Mouse (Mus musculus) erythroblast, adult 5-6 weeks (primary cell): ENCODE results near the gene Igfl3. TPM values are rescaled to one million over a fixed set of nuclear protein-coding genes. Genes with fewer than 3 reads are reported as not detected.

ENCODE experiments used
- ATAC-seq: replicated peaks from 2 replicates; pipeline ENCODE4 v1.8.0; 2016; ENCODE audit warnings: moderate number of reproducible peaks, mild to moderate bottlenecking, moderate TSS enrichment, inconsistent platforms; ENCODE audit not compliant: poor library complexity, low FRiP score, severe bottlenecking
- total RNA-seq, 2 experiments: library from RNA; stranded (forward) in 1 of 2; stranded (reverse) in 1 of 2; fragments of 150-400 nt in 1 of 2; fragments of 200-764, 138-1000 nt in 1 of 2; gene quantifications; 2 replicates each; pipeline versions ENCODE4 v1.2.3 to v1.2.4; 2015 to 2017; ENCODE audit warnings: low replicate concordance in 2 of 2

Igfl3 gene
- total RNA-seq (2015; ENCODE audit: low replicate concordance) (not detected in 2 replicates), total RNA-seq (2017; ENCODE audit: low replicate concordance) (not detected in 2 replicates)

GRCm38 (mm10) chr7:18176194-18176593 is at the start of gene Igfl3:
Gene Igfl3 (plus strand): TSS chr7:18176494.
- ATAC-seq, result no peak

DNA sequence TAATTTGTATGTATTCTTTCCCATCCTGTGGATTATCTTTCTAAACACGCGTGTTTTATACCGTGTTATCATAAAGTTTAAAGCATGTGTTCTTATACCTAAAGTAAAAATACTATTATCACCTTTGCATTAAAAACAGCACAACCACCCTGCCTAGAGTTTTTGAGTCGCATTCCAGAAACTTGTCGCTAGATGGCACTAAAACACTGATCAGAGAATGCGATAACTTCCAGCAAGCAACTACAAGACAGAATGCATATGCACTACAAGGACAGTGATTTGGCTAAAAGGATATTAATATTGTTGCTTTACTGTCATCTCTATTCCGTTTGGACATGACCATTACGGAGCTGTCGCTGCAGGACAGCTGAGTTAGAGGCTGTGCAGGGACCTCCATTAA is 34.6 kb downstream of the Igfl3 start:
- ATAC-seq, result no peak

DNA sequence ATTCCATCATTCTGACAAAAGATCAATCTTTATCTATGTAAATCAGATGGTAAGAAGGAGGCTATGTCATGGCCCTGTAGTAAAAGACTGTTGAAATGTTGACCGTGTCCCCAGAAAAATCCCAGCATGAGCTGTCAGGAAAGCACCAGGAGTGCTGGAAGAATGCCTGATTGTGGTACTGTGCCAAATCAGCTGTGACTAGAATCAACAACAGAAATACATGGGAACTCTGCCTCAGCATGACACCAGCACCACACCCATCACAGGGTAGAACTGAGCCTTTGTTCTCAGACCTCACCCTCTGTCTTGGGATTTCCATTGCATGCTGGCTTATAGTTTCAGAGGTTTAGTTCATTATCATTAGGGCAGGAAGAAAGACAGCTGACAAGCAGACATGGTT is 38.4 kb downstream of the Igfl3 start:
- no peak for ATAC-seq

Other genes starting within 250 kb of the Igfl3 start
- not detected in 2 replicates for gene Ceacam11, start 204.4 kb upstream of the Igfl3 start, total RNA-seq (2015; ENCODE audit: low replicate concordance)
- gene Ceacam11, start 204.4 kb upstream of the Igfl3 start, total RNA-seq (2017; ENCODE audit: low replicate concordance), result not detected in 2 replicates
- not detected in 2 replicates for gene Ceacam13, start 166.6 kb upstream of the Igfl3 start, total RNA-seq (2015; ENCODE audit: low replicate concordance)
- gene Ceacam13, start 166.6 kb upstream of the Igfl3 start, total RNA-seq (2017; ENCODE audit: low replicate concordance), result not detected in 2 replicates
- gene Ceacam12, start 110.6 kb upstream of the Igfl3 start, total RNA-seq (2015; ENCODE audit: low replicate concordance), result not detected in 2 replicates
- gene Ceacam12, start 110.6 kb upstream of the Igfl3 start, total RNA-seq (2017; ENCODE audit: low replicate concordance), result not detected in 2 replicates
- not detected in 2 replicates for gene Mill1, start 68.9 kb downstream of the Igfl3 start, total RNA-seq (2015; ENCODE audit: low replicate concordance)
- gene Mill1, start 68.9 kb downstream of the Igfl3 start, total RNA-seq (2017; ENCODE audit: low replicate concordance), result not detected in 2 replicates
- gene Psg18, start 178.5 kb downstream of the Igfl3 start, total RNA-seq (2015; ENCODE audit: low replicate concordance), result not detected in 2 replicates
- gene Psg18, start 178.5 kb downstream of the Igfl3 start, total RNA-seq (2017; ENCODE audit: low replicate concordance), result not detected in 2 replicates